Mouse (Mus musculus): ENCODE data around the gene Zfp423. TPM values are rescaled to one million over a fixed set of nuclear protein-coding genes. Genes with fewer than 3 reads are reported as not detected.

The Zfp423 gene
- polyA plus RNA-seq, 1 experiment from 2014 or later = 36.6 TPM

DNA sequence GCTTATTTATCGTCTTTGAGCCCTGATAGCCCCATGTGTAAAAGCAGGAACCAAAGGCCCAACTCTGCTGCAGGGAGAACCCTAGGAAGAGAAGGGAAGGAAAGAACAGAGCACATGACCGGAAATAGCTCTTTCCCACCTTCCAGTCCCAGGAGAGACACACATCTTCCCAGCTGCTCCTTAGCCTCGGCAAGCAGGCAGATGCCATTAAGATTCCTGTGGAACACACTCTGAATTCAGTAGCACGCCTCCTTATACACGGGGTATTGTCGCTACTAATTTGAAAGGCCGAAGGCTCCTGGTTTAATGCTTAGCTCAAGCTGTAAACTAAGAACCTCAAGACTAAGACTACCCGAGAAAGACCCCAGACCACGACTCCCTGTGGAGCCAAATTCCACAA lies 128.3 kb downstream of the Zfp423 start:
- Histone ChIP-seq H3K4me2 (no peak overlapping the region), H3K27me3 (no peaks in the 10 kb centered on the region), H3K9ac (no peak overlapping the region), H3K27ac (peak overlapping the region; percentile 85), H3K4me1 (peaks cover 74% of the 10 kb centered on the region), H3K36me3 (replicated peaks) (no peaks in the 10 kb centered on the region), H3K9me3 (no peaks in the 10 kb centered on the region), H3K4me3 (replicated peaks) (no peak overlapping the region)
- peak; percentile 12; the same call in 1 of the 2 replicates for ATAC-seq (ENCODE audit: low FRiP score)
- WGBS = 2% methylated on average over 9 of the region's 9 CpGs

- H3K36me3 ChIP-seq (replicated peaks) = no peaks in the 10 kb centered on the region
- ATAC-seq (ENCODE audit: low FRiP score) = no peak
- no peak overlapping the region for H3K4me3 ChIP-seq (replicated peaks)
- H3K9me3 ChIP-seq = no peaks in the 10 kb centered on the region
- H3K27ac ChIP-seq = peak overlapping the region; percentile 85
- H3K9ac ChIP-seq = no peak overlapping the region
- WGBS = 11% methylated on average over 5 of the region's 6 CpGs
- H3K4me2 ChIP-seq = no peak overlapping the region
- H3K4me1 ChIP-seq = peaks cover 65% of the 10 kb centered on the region
- no peaks in the 10 kb centered on the region for H3K27me3 ChIP-seq
Observed at GRCm38 (mm10) chr8:87830200-87830599, 129.2 kb downstream of the Zfp423 start.

- H3K9ac ChIP-seq = no peak overlapping the region
- H3K27me3 ChIP-seq = no peaks in the 10 kb centered on the region
- no peak for ATAC-seq (ENCODE audit: low FRiP score)
- no peak overlapping the region for H3K27ac ChIP-seq
- H3K9me3 ChIP-seq = no peaks in the 10 kb centered on the region
- no peak overlapping the region for H3K4me2 ChIP-seq
- no peak overlapping the region for H3K4me3 ChIP-seq (replicated peaks)
- peaks cover 65% of the 10 kb centered on the region for H3K4me1 ChIP-seq
- 84% methylated on average over 9 of the region's 9 CpGs for WGBS
- H3K36me3 ChIP-seq (replicated peaks) = no peaks in the 10 kb centered on the region
Observed at GRCm38 (mm10) chr8:87826013-87826660, 133.3 kb downstream of the Zfp423 start.

- no peaks in the 10 kb centered on the region for H3K9me3 ChIP-seq
- ATAC-seq (ENCODE audit: low FRiP score) = no peak
Observed at GRCm38 (mm10) chr8:87823172-87823571, 136.2 kb downstream of the Zfp423 start.

DNA sequence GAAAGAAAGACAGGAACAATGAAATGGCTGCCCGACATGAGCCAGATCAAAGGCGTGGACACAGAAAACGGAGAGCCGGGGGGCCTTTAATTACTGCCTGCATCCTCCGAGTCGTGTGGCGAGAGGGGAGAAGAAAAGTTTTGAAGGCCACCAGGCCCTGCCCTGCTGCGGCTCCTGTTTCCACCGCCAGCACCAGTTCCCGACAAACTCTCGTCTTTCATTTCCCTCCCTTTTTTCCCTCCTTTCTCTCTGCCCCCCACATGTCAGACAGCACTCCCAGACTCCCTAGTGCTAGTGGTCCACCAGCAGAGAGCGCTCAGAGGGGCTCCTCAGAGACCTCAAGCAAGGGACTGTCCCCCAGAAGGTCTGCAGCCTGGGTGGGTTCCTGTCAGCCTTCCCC lies 136.7 kb downstream of the Zfp423 start:
- Histone ChIP-seq H3K9ac (no peak overlapping the region; the same call in 1 of the 2 replicates), H3K27ac (peak overlapping the region; percentile 67), H3K36me3 (replicated peaks) (no peaks in the 10 kb centered on the region), H3K4me1 (peaks cover 49% of the 10 kb centered on the region), H3K4me2 (peak overlapping the region; percentile 35), H3K27me3 (no peaks in the 10 kb centered on the region), H3K4me3 (replicated peaks) (no peak overlapping the region), H3K9me3 (no peaks in the 10 kb centered on the region)
- ATAC-seq (ENCODE audit: low FRiP score) = peak; percentile 55; the same call in 1 of the 2 replicates
- 7% methylated on average over 12 of the region's 12 CpGs for WGBS

More at GRCm38 (mm10) chr8:87823172-87823571, 136.2 kb downstream of the Zfp423 start:
- Histone ChIP-seq H3K27me3 (no peaks in the 10 kb centered on the region), H3K27ac (peak overlapping the region; percentile 67; the same call in 1 of the 2 replicates), H3K4me3 (replicated peaks) (no peak overlapping the region), H3K9ac (no peak overlapping the region; the same call in 1 of the 2 replicates), H3K4me2 (peak overlapping the region; percentile 35), H3K4me1 (peaks cover 47% of the 10 kb centered on the region), H3K36me3 (replicated peaks) (no peaks in the 10 kb centered on the region)
- 3% methylated on average over 7 of the region's 7 CpGs for WGBS

- Histone ChIP-seq H3K27ac (peak overlapping the region; percentile 67), H3K9ac (no peak overlapping the region), H3K4me3 (replicated peaks) (no peak overlapping the region), H3K4me1 (peaks cover 49% of the 10 kb centered on the region), H3K36me3 (replicated peaks) (no peaks in the 10 kb centered on the region), H3K27me3 (no peaks in the 10 kb centered on the region), H3K4me2 (peak overlapping the region; percentile 35), H3K9me3 (no peaks in the 10 kb centered on the region)
- ATAC-seq (ENCODE audit: low FRiP score) = 0 out of 2 replicates have a peak, but pooled peaks have one; percentile 36
- WGBS = 33% methylated on average over 11 of the region's 11 CpGs
Observed at GRCm38 (mm10) chr8:87822175-87822574, 137.2 kb downstream of the Zfp423 start.

- peaks cover 49% of the 10 kb centered on the region for H3K4me1 ChIP-seq
- no peak overlapping the region for H3K4me2 ChIP-seq
- H3K36me3 ChIP-seq (replicated peaks) = no peaks in the 10 kb centered on the region
- H3K27me3 ChIP-seq = no peaks in the 10 kb centered on the region
- H3K9me3 ChIP-seq = no peaks in the 10 kb centered on the region
- no peak overlapping the region for H3K9ac ChIP-seq
- peak overlapping the region; percentile 67 for H3K27ac ChIP-seq
- H3K4me3 ChIP-seq (replicated peaks) = no peak overlapping the region
- peak; percentile 63; the same call in 1 of the 2 replicates for ATAC-seq (ENCODE audit: low FRiP score)
- 48% methylated on average over 2 of the region's 2 CpGs for WGBS
Observed at GRCm38 (mm10) chr8:87821655-87822054, 137.7 kb downstream of the Zfp423 start.

GRCm38 (mm10) chr8:87819263-87819662 lies 140.1 kb downstream of the Zfp423 start:
- H3K27me3 ChIP-seq = no peaks in the 10 kb centered on the region
- H3K4me2 ChIP-seq = no peak overlapping the region
- H3K4me1 ChIP-seq = peaks cover 45% of the 10 kb centered on the region
- no peaks in the 10 kb centered on the region for H3K9me3 ChIP-seq
- no peaks in the 10 kb centered on the region for H3K36me3 ChIP-seq (replicated peaks)
- 90% methylated on average over 3 of the region's 3 CpGs for WGBS
- H3K9ac ChIP-seq = no peak overlapping the region
- no peak overlapping the region for H3K4me3 ChIP-seq (replicated peaks)
- no peak for ATAC-seq (ENCODE audit: low FRiP score)
- H3K27ac ChIP-seq = no peak overlapping the region

DNA sequence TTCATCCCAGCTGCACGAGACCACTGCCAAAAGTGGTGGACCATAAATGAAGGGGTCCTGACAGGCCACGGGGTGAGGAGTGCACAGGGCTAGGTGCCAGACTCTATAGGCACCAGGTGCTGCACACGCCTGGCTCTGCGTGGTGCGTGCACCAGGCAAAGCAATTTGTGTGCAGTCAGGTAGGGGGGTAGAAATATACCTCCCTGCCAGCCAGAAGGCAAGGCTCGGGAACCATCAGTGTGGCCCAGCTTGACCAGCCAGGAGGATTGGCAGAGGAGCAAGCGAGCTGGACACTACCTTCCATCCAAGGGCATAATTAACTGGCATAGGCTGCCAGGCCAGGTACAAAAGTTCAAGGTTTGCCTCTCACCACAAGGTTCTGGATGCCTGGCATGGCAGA lies 140.9 kb downstream of the Zfp423 start:
- H3K9ac ChIP-seq = no peak overlapping the region
- H3K36me3 ChIP-seq (replicated peaks) = no peaks in the 10 kb centered on the region
- H3K4me2 ChIP-seq = no peak overlapping the region
- no peak overlapping the region for H3K4me3 ChIP-seq (replicated peaks)
- no peaks in the 10 kb centered on the region for H3K27me3 ChIP-seq
- no peak for ATAC-seq (ENCODE audit: low FRiP score)
- H3K27ac ChIP-seq = no peak overlapping the region
- peaks cover 37% of the 10 kb centered on the region for H3K4me1 ChIP-seq
- no peaks in the 10 kb centered on the region for H3K9me3 ChIP-seq
- 94% methylated on average over 7 of the region's 7 CpGs for WGBS

DNA sequence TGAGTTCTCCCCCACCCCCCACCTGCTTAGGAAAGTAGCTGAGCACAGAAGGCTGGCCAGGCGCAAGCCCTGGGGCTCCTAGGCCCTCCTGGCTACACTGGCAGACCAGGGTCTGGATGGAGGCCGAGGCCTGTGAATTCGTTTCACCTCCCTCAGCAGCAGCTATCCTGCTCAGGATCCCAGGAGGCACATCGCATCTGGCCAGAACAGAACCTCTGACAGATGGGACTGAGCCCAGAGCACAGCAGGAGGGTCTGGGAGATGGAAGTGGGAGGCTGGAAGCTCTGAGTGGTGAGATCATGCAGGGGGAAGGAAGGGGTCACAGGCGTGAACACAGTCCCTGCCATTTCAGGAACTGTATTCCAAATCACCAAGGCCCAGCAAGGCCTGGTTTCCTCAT lies 143.3 kb downstream of the Zfp423 start:
- Histone ChIP-seq H3K4me3 (replicated peaks) (no peak overlapping the region), H3K9me3 (no peaks in the 10 kb centered on the region), H3K36me3 (replicated peaks) (no peaks in the 10 kb centered on the region), H3K4me2 (no peak overlapping the region), H3K9ac (no peak overlapping the region), H3K4me1 (peaks cover 32% of the 10 kb centered on the region), H3K27ac (no peak overlapping the region), H3K27me3 (no peaks in the 10 kb centered on the region)
- WGBS = 71% methylated on average over 5 of the region's 5 CpGs
- no peak for ATAC-seq (ENCODE audit: low FRiP score)

- H3K27me3 ChIP-seq = no peaks in the 10 kb centered on the region
- H3K27ac ChIP-seq = no peak overlapping the region
- H3K36me3 ChIP-seq (replicated peaks) = no peaks in the 10 kb centered on the region
- ATAC-seq (ENCODE audit: low FRiP score) = no peak
- H3K4me2 ChIP-seq = no peak overlapping the region
- H3K9me3 ChIP-seq = no peaks in the 10 kb centered on the region
- H3K9ac ChIP-seq = no peak overlapping the region
- no peak overlapping the region for H3K4me3 ChIP-seq (replicated peaks)
- peaks cover 23% of the 10 kb centered on the region for H3K4me1 ChIP-seq
- WGBS = 79% methylated on average over 12 of the region's 12 CpGs
Observed at GRCm38 (mm10) chr8:87812661-87813060, 146.7 kb downstream of the Zfp423 start.

GRCm38 (mm10) chr8:87812069-87812449 lies 147.3 kb downstream of the Zfp423 start:
- WGBS = 94% methylated on average over 2 of the region's 2 CpGs

More at GRCm38 (mm10) chr8:87812069-87812449, 147.3 kb downstream of the Zfp423 start:
- H3K27me3 ChIP-seq = no peaks in the 10 kb centered on the region
- H3K9ac ChIP-seq = no peak overlapping the region
- ATAC-seq (ENCODE audit: low FRiP score) = 0 out of 2 replicates have a peak, but pooled peaks have one; percentile 9
- peaks cover 23% of the 10 kb centered on the region for H3K4me1 ChIP-seq
- peak overlapping the region; percentile 47 for H3K27ac ChIP-seq
- H3K36me3 ChIP-seq (replicated peaks) = no peaks in the 10 kb centered on the region
- no peak overlapping the region for H3K4me3 ChIP-seq (replicated peaks)
- H3K9me3 ChIP-seq = no peaks in the 10 kb centered on the region
- H3K4me2 ChIP-seq = no peak overlapping the region

Measured in forebrain, embryonic 12.5 days (tissue).